Mouse (Mus musculus) C3H10T1/2 (cell line): ENCODE measurements around the gene Rps27l. TPM values are rescaled to one million over a fixed set of nuclear protein-coding genes. Genes with fewer than 3 reads are reported as not detected.

Experiments used
- polyA plus RNA-seq, 2 experiments: library from polyadenylated mRNA; unstranded; fragments of >200 nt; fragmentation: generic; extraction: Trizol; gene quantifications; one replicate each; pipeline ENCODE4 v1.2.1; 2012; ENCODE audit warnings: missing spikeins in 2 of 2

Gene Rps27l
- polyA plus RNA-seq, result 100 to 1,000 TPM; 650 to 667 TPM

DNA sequence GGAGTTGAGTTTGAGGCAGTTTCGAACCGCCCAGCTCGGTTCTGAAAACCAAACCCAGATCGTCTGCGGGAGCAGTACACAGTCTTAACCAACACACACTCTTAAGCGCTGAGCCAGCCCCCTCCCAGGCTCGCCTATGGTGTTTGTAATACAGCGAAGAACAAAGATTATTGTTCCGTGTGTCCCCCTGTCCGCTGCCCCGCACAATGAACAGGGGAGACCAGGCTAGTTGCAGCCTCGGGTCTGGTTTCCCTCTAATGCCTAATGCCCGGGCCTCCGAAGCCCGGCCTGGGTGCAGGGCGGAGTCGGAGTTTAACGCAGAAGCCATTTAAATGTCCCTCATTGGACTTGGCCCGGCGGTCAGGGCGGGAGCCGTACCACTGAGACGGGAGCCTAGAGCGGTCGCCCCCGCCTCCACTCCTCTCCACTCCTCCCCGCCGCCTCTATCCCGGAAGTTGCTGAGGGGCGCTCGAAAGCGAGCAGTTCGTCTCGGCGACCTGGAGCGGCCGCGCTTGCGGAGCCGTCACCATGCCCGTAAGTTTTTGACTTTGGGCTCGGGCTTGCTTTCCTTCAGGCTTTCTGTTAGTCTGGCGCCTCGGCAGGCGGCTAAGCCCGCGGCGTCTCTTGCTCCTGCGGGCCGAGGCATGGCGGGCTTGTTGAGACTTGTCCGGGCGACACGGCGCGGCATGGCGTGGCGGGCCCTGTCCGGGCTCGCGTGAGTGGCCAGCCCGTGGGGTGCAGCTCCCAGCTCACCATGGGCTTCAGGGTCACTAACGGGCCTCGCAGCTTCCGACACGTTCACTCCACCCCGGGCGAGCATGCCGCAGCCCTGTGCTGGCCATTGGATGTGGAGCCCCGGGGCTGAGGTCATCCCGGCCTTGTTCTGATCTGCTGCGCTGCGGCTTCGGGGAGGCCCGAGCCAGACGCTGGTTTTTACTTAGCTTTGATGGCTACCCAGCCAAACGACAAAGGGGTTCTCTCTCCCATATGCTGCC, at the start of gene Rps27l:
Gene Rps27l, plus strand, starts transcription at position 440 of the 995 bp plus-strand sequence.

DNA sequence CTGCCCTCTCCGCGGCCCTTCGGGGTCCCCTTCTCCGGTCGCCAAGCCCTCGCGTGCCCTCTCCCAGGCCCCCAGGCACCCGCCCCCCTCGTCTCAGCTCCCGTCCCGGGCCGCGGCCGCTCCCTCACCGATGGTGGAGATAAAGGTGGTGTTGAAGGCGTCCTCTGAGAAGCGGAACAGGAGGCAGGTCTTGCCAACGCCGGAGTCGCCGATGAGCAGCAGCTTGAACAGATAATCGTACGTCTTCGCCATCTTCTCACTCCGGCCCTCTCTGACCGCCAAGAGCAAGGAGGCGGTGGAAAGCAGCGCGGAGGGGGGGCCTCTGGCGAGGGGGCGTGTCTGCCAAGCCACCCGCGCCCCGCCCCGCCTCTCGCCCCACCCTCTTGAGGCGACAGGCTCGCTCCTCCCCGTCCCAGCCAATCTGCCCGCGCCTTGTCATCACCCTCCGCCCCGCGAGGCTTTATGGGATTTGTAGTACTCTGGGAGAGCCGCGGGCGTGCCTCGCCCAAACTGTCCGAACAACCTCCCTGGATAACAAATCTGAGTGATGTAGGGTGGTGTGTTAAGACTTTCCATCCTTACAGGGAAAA, 26.4 kb upstream of the Rps27l start, which contains the start of gene Rab8b:
Gene Rab8b, minus strand, starts transcription at position 306 of the 590 bp plus-strand sequence.

GRCm38 (mm10) chr9:66975239-66975645, 29.4 kb downstream of the Rps27l start, which contains the start of gene Lactb:
TSS of gene Lactb (minus strand) at chr9:66975484.

Other genes starting within 250 kb of the Rps27l start
- gene Car12, start 232.4 kb upstream of the Rps27l start, polyA plus RNA-seq, result under 1 TPM in 1 of 2 experiments, not detected in 1; 0.01 TPM
- gene Aph1b, start 150.6 kb upstream of the Rps27l start, polyA plus RNA-seq, result 1 to 10 TPM; 3.8 to 4.8 TPM
- gene Gm10647, start 149.0 kb upstream of the Rps27l start, polyA plus RNA-seq, result under 1 TPM in 1 of 2 experiments, not detected in 1; 0.07 TPM
- gene Aph1c, start 111.4 kb upstream of the Rps27l start, polyA plus RNA-seq, result 1 to 10 TPM in 1 of 2 experiments, under 1 TPM in 1; 0.62 to 1.4 TPM
- 1 to 10 TPM in 1 of 2 experiments, under 1 TPM in 1; 0.33 to 3.7 TPM for gene Rab8b, start 26.4 kb upstream of the Rps27l start, polyA plus RNA-seq
- gene Lactb, start 29.4 kb downstream of the Rps27l start, polyA plus RNA-seq, result 1 to 10 TPM in 1 of 2 experiments, under 1 TPM in 1; 0.89 to 4.6 TPM
- gene Tpm1, start 103.3 kb downstream of the Rps27l start, polyA plus RNA-seq, result 100 to 1,000 TPM; 201 to 755 TPM